Mouse (Mus musculus) intestine, postnatal 0 days (tissue): ENCODE results near the gene Cntn4. TPM values are rescaled to one million over a fixed set of nuclear protein-coding genes. Genes with fewer than 3 reads are reported as not detected.

Experiments
- ATAC-seq: fragments of 200-750 bp; cut with Nextera tagmentation; 2 replicates; pipeline ENCODE4 v1.8.0; 2017; ENCODE audit warnings: mild to moderate bottlenecking, moderate TSS enrichment, moderate library complexity
- H3K27ac ChIP-seq: fragments of 300-500 bp; sonication (generic); 2 replicates; pipeline ENCODE4 v1.5.1; 2014; ENCODE audit warnings: mild to moderate bottlenecking, low read depth, low read length, moderate library complexity
- H3K27me3 ChIP-seq: fragments of 300-500 bp; sonication (generic); replicated peaks from 2 replicates; pipeline ENCODE4 v1.6.1; 2014; ENCODE audit warnings: low read length, mixed read lengths; ENCODE audit not compliant: control insufficient read depth, insufficient read depth
- H3K36me3 ChIP-seq: fragments of 300-500 bp; sonication (generic); 2 replicates; pipeline ENCODE4 v1.6.1; 2014; ENCODE audit warnings: mild to moderate bottlenecking, moderate library complexity; ENCODE audit not compliant: control insufficient read depth, insufficient read depth
- H3K4me1 ChIP-seq: fragments of 300-500 bp; sonication (generic); replicated peaks from 2 replicates; pipeline ENCODE4 v1.6.1; 2014; ENCODE audit warnings: antibody characterized with exemption, low read length, mixed read lengths; ENCODE audit not compliant: control insufficient read depth, insufficient read depth
- H3K4me2 ChIP-seq: fragments of 300-500 bp; sonication (generic); replicated peaks from 2 replicates; pipeline ENCODE4 v1.6.1; 2014; ENCODE audit warnings: low read depth, mild to moderate bottlenecking, moderate library complexity
- H3K4me3 ChIP-seq: fragments of 300-500 bp; sonication (generic); 2 replicates; pipeline ENCODE4 v1.5.1; 2014; ENCODE audit warnings: low read depth, low read length
- H3K9ac ChIP-seq: fragments of 300-500 bp; sonication (generic); 2 replicates; pipeline ENCODE4 v1.6.1; 2014; ENCODE audit warnings: mild to moderate bottlenecking, low read depth, low read length
- H3K9me3 ChIP-seq: fragments of 300-500 bp; sonication (generic); 2 replicates; pipeline ENCODE4 v1.6.1; 2016; ENCODE audit warnings: mixed run types; ENCODE audit not compliant: control insufficient read depth
- CTCF ChIP-seq: sonication (generic); IDR thresholded peaks from 2 replicates; pipeline ENCODE4 v1.5.1; 2016; ENCODE audit warnings: low read depth, mild to moderate bottlenecking, control low read depth, antibody characterized with exemption, moderate library complexity
- WGBS: fragments of 180-500 bp; shearing (Covaris S2); extraction: QIAGEN DNeasy Blood & Tissue Kit; methylation state at CpG from one replicate; pipeline ENCODE4 v1.1.7; 2014; 5-methylcytosine and 5-hydroxymethylcytosine counted together
- polyA plus RNA-seq: library from polyadenylated mRNA; unstranded; fragments of >200 nt; fragmentation: Nextera tagmentation; extraction: Ambion mirVana; gene quantifications from 2 replicates; pipeline ENCODE4 v1.2.1, GENCODE M21; 2015

Cntn4 gene
- polyA plus RNA-seq, result 0.08 and 0.13 TPM in 2 replicates

DNA sequence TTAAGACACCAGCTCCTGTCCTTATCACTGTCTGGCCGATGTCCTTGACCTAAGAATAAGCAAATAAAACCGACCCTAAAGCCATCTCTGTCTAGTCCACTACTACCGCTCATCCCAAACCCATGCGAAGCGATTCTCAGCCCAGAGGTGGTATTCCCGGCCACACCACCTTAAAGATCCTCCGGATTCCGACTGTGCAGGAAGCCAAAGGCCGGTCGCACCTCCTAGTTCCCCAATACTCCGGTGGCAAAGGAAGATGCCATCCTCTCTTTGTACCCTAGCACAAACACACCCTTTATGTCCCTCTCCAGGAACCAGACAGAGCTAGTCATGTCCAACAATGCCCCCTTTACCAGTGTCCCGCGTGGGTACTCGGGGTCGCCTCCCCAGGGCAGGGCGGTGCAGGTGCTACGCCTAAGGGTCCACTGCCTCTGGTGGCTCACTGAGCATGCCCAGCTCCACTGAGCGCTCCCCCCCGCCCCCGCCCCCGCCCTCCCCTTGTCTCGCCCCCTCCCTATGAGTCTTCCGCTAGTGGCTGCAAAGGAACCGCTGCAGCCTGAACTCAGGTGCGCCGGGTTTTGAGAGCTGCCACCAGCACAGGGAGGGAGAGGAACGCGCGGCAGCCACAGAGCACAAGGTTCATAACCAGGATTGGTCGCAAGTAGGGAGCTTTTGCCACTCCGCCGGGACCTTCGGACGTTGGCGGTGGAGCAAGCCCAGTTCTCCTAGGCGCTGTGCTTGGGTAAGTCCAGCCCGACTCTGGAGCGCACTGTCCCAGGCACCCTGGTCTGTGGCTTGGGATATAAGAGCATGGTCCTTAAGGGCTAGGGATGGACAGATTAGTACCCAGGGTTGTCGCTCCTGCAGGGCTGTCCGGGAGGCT is at the start of gene Cntn4:
Gene Cntn4 (plus strand): TSS at position 512 of the 883 bp plus-strand sequence.
- Histone ChIP-seq H3K9ac (no peak within 1 kb of the TSS), H3K4me1 (no peaks in the 10 kb centered on the region), H3K36me3 (no peaks in the 10 kb centered on the region), H3K9me3 (no peaks in the 10 kb centered on the region), H3K27me3 (peaks cover 13% of the 10 kb centered on the region), H3K4me3 (0 out of 2 replicates have a peak within 1 kb of the TSS, but pooled peaks have one; percentile 5), H3K27ac (no peak within 1 kb of the TSS), H3K4me2 (peak within 1 kb of the TSS; percentile 48)
- ATAC-seq, result no peak
- TF ChIP-seq CTCF, result no peak
- WGBS, result 3% methylated on average over 40 of the region's 40 CpGs

DNA sequence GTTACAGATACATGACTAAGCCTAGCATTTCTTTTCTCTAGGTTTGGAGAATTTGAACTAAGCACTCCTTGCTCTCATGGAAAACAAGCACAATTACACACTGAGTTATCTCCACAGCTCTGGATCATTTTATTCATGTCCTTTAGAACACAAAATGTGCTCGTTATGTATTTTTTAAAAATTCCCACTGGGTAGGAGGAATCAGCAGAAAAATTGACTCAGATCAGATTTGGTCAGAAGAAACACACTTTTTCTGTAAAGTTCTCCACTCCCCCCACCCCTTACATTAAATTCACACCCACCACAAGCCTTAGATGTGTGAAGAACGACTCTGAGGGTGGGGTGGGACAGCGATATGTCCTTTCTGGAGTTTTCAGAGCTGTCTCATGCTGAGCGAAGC is 3.2 kb upstream of the Cntn4 start:
- no peak overlapping the region for H3K9ac ChIP-seq
- WGBS, result 73% methylated on average over 4 of the region's 4 CpGs
- TF ChIP-seq CTCF, result no peak
- H3K27ac ChIP-seq, result no peak overlapping the region
- H3K4me1 ChIP-seq, result no peaks in the 10 kb centered on the region
- H3K4me2 ChIP-seq, result no peak overlapping the region
- H3K9me3 ChIP-seq, result no peaks in the 10 kb centered on the region
- no peak for ATAC-seq
- peaks cover 13% of the 10 kb centered on the region for H3K27me3 ChIP-seq
- no peaks in the 10 kb centered on the region for H3K36me3 ChIP-seq
- H3K4me3 ChIP-seq, result no peak overlapping the region

DNA sequence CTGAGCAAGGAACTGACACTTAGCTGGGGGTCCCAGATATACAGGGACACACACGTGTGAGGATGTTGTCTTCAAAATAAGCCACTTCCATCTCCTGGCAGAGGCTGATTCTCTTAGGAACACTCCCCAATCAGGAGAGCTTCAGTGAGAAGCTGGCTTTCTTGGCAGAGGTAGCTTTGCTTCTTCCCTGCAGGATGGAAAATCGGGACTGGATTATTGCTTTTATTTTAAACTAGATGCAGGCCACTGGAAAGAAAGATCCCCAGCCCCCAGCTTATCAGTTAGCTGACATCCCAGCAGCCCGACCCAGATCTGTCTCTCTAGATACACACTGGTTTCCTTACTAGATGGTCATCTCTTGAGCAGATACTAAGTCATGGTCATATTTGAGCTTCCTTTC is 2.4 kb upstream of the Cntn4 start:
- ATAC-seq, result no peak
- Histone ChIP-seq H3K27me3 (peaks cover 13% of the 10 kb centered on the region), H3K9ac (no peak overlapping the region), H3K27ac (no peak overlapping the region), H3K4me2 (no peak overlapping the region), H3K36me3 (no peaks in the 10 kb centered on the region), H3K4me3 (no peak overlapping the region), H3K9me3 (no peaks in the 10 kb centered on the region), H3K4me1 (no peaks in the 10 kb centered on the region)
- 48% methylated on average over 3 of the region's 3 CpGs for WGBS
- TF ChIP-seq CTCF, result no peak

DNA sequence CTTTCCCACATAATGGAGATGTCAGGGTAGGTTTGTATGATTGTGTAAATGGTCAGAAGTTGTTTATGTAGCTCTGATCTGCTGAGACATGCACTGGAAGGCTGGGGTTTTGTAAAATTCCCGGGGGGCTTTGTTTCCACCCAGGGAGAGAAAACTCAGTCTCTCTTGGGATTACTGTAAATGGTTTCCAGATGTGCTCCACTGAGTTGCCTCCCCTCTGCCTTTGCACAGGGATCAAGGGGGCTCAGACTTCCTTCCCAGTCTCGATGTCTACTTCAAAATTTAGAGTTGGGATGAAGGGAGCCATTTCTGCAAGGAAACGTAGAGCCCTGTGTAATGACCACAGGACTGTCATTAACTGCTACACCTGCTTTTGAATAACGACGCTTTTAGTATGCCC is 823 bp upstream of the Cntn4 start:
- Histone ChIP-seq H3K36me3 (no peaks in the 10 kb centered on the region), H3K27ac (no peak overlapping the region), H3K4me1 (no peaks in the 10 kb centered on the region), H3K9me3 (no peaks in the 10 kb centered on the region), H3K27me3 (peaks cover 13% of the 10 kb centered on the region), H3K4me3 (no peak overlapping the region), H3K9ac (no peak overlapping the region), H3K4me2 (no peak overlapping the region)
- whole genome bisulfite sequencing, result 24% methylated on average over 5 of the region's 5 CpGs
- ATAC-seq, result no peak
- no peak for TF ChIP-seq CTCF

DNA sequence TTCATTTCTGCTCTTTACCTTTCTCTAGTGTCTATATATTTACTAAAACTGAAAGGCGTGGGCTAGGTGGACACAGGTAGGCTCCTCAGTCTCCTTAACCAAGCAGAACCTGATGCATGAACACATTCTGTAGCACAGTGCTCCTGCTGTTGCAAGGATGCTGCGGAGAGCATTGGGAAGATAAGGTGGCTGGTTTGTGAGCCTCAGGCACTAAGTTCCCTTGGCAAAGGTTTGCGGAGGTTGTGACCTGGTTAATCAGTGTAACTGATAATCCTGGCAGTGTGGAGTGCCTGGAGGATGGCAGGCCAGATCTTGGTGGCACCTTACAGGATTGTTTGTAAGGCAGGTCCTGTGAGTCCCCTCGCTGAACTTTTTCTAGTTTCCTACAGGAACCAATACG is 1.3 kb downstream of the Cntn4 start:
- Histone ChIP-seq H3K27me3 (peaks cover 13% of the 10 kb centered on the region), H3K4me1 (no peaks in the 10 kb centered on the region), H3K36me3 (no peaks in the 10 kb centered on the region), H3K9ac (no peak overlapping the region), H3K4me3 (no peak overlapping the region), H3K9me3 (no peaks in the 10 kb centered on the region), H3K27ac (no peak overlapping the region), H3K4me2 (no peak overlapping the region)
- 17% methylated on average over 5 of the region's 5 CpGs for WGBS
- TF ChIP-seq CTCF, result no peak
- ATAC-seq, result no peak

DNA sequence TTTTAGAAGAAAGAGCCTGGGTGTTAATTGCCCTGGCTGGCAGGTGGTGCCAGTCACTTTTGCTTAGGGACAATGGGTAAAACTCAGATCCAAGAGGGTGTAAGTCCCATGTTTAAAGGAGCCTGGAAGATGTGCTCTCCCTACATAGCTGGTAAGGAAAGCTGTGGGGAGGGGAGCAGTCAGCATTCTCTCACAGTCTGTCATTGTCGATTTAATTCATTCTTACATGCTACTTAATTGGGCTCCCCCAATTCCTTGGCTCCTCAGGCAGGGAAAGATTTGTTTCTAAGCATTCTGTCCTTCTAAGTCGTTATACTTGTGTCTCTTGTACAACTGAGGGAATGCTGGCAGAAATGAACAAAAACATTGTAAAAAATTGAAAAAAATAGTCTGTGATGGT is 4.0 kb downstream of the Cntn4 start:
- H3K36me3 ChIP-seq, result no peaks in the 10 kb centered on the region
- no peak overlapping the region for H3K27ac ChIP-seq
- H3K4me3 ChIP-seq, result no peak overlapping the region
- H3K4me1 ChIP-seq, result no peaks in the 10 kb centered on the region
- no peak overlapping the region for H3K4me2 ChIP-seq
- TF ChIP-seq CTCF, result no peak
- no peak for ATAC-seq
- peaks cover 13% of the 10 kb centered on the region for H3K27me3 ChIP-seq
- no peak overlapping the region for H3K9ac ChIP-seq
- 66% methylated on average over 2 of the region's 2 CpGs for WGBS
- no peaks in the 10 kb centered on the region for H3K9me3 ChIP-seq
